Mouse (Mus musculus) right cerebral cortex, postnatal 36 days (tissue): ENCODE results near the gene Grm7.

Experiments used
- DNase-seq, 2 experiments: peaks; one replicate each; pipeline ENCODE4 v3.0.0; 2022; ENCODE audit warnings: low spot score in 2 of 2, mixed read lengths in 1 of 2

Gene Grm7

GRCm38 (mm10) chr6:111558588-111558987 is 913.2 kb downstream of the Grm7 start:
- DNase-seq = no peak

- no peak for DNase-seq
Measured at GRCm38 (mm10) chr6:111559459-111559858, 914.1 kb downstream of the Grm7 start.

DNA sequence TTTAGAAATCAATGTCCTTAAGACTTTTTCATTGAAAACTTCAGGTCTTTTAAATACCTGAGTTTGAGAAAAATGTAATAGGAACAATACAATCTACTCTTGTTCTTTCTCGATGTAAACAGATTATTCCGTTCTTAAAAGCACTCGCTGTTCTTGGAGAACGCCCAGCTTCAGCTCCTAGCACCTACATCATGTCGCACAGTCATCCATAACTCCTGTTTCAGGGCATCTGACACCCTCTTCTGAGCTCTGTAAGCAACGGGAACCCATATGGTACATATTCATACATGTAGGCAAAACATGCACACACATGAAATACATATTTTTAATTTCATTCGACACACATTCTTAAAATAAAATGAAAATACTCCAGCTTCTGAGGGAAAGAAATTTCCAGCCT is 916.0 kb downstream of the Grm7 start:
- DNase-seq = no peak

GRCm38 (mm10) chr6:111571471-111572088 is 926.2 kb downstream of the Grm7 start:
- DNase-seq = no peak

DNA sequence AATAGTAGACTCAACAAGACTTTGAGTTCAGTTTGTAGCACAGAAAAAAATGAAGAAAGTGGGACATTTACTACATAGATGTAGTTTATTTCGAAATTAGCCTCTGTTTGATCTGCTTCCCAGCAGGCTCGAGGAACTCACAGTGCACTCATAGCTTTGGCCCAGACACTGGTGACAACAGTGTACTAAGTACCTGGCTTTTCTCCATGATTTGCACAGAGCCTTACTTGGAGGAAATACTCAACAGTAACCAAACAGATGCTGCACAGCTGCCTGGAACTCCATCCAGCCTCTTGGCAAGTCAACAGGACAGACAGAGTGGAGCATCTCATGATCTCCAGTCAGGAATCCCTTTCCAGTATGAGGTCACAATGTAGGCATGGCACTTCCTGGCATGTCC is 939.5 kb downstream of the Grm7 start:
- no peak for DNase-seq

DNA sequence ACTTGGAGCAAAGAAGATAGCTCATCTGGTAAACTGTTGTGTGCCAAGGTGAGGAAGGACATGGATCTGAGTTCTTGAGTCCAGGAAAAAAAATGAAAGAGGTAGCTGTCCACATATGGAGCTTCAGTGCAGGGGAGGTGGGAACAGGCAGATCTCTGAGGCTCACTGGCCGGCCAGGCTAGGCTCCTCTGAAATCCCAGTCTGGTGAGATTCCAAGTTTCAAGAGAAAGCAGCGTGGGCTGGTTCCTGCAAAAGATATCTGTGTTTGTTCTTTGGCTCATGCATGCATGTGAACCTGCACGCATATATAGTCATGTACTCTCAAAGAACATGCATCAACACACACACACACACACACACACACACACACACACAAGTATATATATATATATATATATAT is 942.2 kb downstream of the Grm7 start:
- peak in 1 of 2 experiments; percentile 58 for DNase-seq

- DNase-seq = peak; percentile 21 to 23
Measured at GRCm38 (mm10) chr6:111601892-111602654, 956.7 kb downstream of the Grm7 start.

DNA sequence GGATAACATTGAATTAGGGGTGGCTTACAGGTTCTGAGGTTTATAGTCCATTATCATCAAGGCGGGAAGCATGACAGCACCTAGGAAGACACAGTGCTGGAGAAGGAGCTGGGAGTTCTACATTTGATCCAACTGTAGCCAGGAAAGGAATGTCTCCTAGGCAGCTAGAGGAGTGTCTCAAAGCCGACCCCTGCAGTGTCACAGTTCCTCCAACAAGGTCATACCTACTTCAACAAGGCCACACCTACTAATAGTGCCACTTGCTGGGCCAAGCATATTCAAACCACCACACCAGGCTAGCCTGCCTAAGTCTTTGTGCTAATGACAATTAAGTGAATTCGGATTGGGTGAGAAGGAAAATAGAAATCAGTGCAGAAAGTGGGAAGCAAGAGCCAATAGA is 965.0 kb downstream of the Grm7 start:
- no peak for DNase-seq

GRCm38 (mm10) chr6:111613834-111614233 is 968.5 kb downstream of the Grm7 start:
- DNase-seq = no peak
